Mouse (Mus musculus) liver, embryonic 14.5 days (tissue): ENCODE data around the gene Tas2r106. TPM values are rescaled to one million over a fixed set of nuclear protein-coding genes. Genes with fewer than 3 reads are reported as not detected.

Experiments used
- ATAC-seq: fragments of 200-750 bp; cut with Nextera tagmentation; 2 replicates; pipeline ENCODE4 v1.8.0; 2017; ENCODE audit warnings: moderate number of reproducible peaks, mild to moderate bottlenecking, moderate library complexity; ENCODE audit not compliant: insufficient read depth
- DNase-seq, 3 experiments: peaks; one replicate each; pipeline ENCODE4 v3.0.0-alpha.2; 2012 to 2013; ENCODE audit warnings: low read depth in 3 of 3, low spot score in 3 of 3
- H3K27ac ChIP-seq: fragments of 300-500 bp; sonication (generic); 2 replicates; pipeline ENCODE4 v1.5.1; 2014; ENCODE audit warnings: moderate library complexity, mild to moderate bottlenecking, control low read depth, inconsistent platforms
- H3K27me3 ChIP-seq: fragments of 300-500 bp; sonication (generic); 2 replicates; pipeline ENCODE4 v1.6.1; 2014; ENCODE audit warnings: mild to moderate bottlenecking, low read length, moderate library complexity; ENCODE audit not compliant: control insufficient read depth, insufficient read depth
- H3K36me3 ChIP-seq: fragments of 300-500 bp; sonication (generic); replicated peaks from 2 replicates; pipeline ENCODE4 v1.6.1; 2014; ENCODE audit warnings: low read depth; ENCODE audit not compliant: control insufficient read depth, insufficient read depth
- H3K4me1 ChIP-seq, 2 experiments: fragments of 200-500 bp in 1 of 2; fragments of 300-500 bp in 1 of 2; sonication (generic) in 1 of 2; replicated peaks; 2 replicates each; pipeline ENCODE4 v1.6.1; 2012 to 2014; ENCODE audit warnings: antibody characterized with exemption in 1 of 2, inconsistent platforms in 1 of 2, low read length in 1 of 2; ENCODE audit not compliant: control insufficient read depth in 2 of 2, insufficient read depth in 2 of 2
- H3K4me2 ChIP-seq: fragments of 300-500 bp; sonication (generic); 2 replicates; pipeline ENCODE4 v1.6.1; 2014; ENCODE audit warnings: low read depth, mild to moderate bottlenecking, control low read depth, moderate library complexity
- H3K4me3 ChIP-seq, 2 experiments: fragments of 200-500 bp in 1 of 2; fragments of 300-500 bp in 1 of 2; sonication (generic) in 1 of 2; 2 replicates each; pipeline ENCODE4 v1.5.1; 2012 to 2014; ENCODE audit warnings: low read depth in 2 of 2, low read length in 2 of 2, mild to moderate bottlenecking in 2 of 2, control low read depth in 1 of 2, inconsistent platforms in 1 of 2, moderate library complexity in 1 of 2; ENCODE audit not compliant: insufficient read depth in 1 of 2
- H3K9ac ChIP-seq: fragments of 300-500 bp; sonication (generic); replicated peaks from 2 replicates; pipeline ENCODE4 v1.6.1; 2014; ENCODE audit warnings: mild to moderate bottlenecking, control low read depth, moderate library complexity
- H3K9me3 ChIP-seq: fragments of 300-500 bp; sonication (generic); 2 replicates; pipeline ENCODE4 v1.6.1; 2016; ENCODE audit warnings: low read length, mixed read lengths; ENCODE audit not compliant: control insufficient read depth
- CTCF ChIP-seq: IDR thresholded peaks from 2 replicates; pipeline ENCODE4 v1.5.1; 2016; ENCODE audit warnings: antibody characterized with exemption, low read depth, control low read depth
- EP300 ChIP-seq: IDR thresholded peaks from 2 replicates; pipeline ENCODE4 v1.6.1; 2016; ENCODE audit warnings: antibody characterized with exemption, low read depth
- WGBS: fragments of 180-500 bp; shearing (Covaris S2); extraction: QIAGEN DNeasy Blood & Tissue Kit; methylation state at CpG from one replicate; pipeline ENCODE4 v1.1.7; 2014; ENCODE audit not compliant: insufficient replicate concordance; 5-methylcytosine and 5-hydroxymethylcytosine counted together
- polyA plus RNA-seq, 2 experiments: library from polyadenylated mRNA; depleted of rRNA in 1 of 2; stranded (reverse) in 1 of 2; unstranded in 1 of 2; fragments of >200 nt; fragmentation: Nextera tagmentation in 1 of 2; extraction: Ambion mirVana in 1 of 2; gene quantifications; 2 replicates each; pipeline versions ENCODE4 v1.2.1 to v1.2.3; 2012 to 2014

Tas2r106 gene
- polyA plus RNA-seq, 2 experiments = not detected

GRCm38 (mm10) chr6:131660049-131660448, 18.6 kb downstream of the Tas2r106 start, which contains the start of gene Tas2r107:
Gene Tas2r107 (minus strand): TSS chr6:131660149.
- H3K27ac ChIP-seq = no peak within 1 kb of the TSS
- no peaks in the 10 kb centered on the region for H3K36me3 ChIP-seq
- H3K27me3 ChIP-seq = no peaks in the 10 kb centered on the region
- no peaks in the 10 kb centered on the region for H3K4me1 ChIP-seq
- DNase-seq (no peak), ATAC-seq (no peak)
- TF ChIP-seq CTCF = no peak
- TF ChIP-seq EP300 = no peak
- no peak within 1 kb of the TSS for H3K4me2 ChIP-seq
- no peak within 1 kb of the TSS for H3K9ac ChIP-seq
- no peaks in the 10 kb centered on the region for H3K9me3 ChIP-seq
- H3K4me3 ChIP-seq = no peak within 1 kb of the TSS

GRCm38 (mm10) chr6:131630812-131631211, 47.9 kb downstream of the Tas2r106 start, which contains the start of gene Tas2r130:
Gene Tas2r130 (minus strand): TSS chr6:131630912.
- Histone ChIP-seq H3K9me3 (no peaks in the 10 kb centered on the region), H3K27me3 (no peaks in the 10 kb centered on the region), H3K4me1 (no peaks in the 10 kb centered on the region), H3K9ac (no peak within 1 kb of the TSS), H3K4me3 (no peak within 1 kb of the TSS), H3K4me2 (no peak within 1 kb of the TSS), H3K27ac (no peak within 1 kb of the TSS), H3K36me3 (no peaks in the 10 kb centered on the region)
- TF ChIP-seq EP300 (no peak), CTCF (no peak)
- ATAC-seq (no peak), DNase-seq (no peak)
- 52% methylated on average over 3 of the region's 3 CpGs for WGBS

Other genes starting within 250 kb of the Tas2r106 start
- not detected in 2 replicates for gene 5430401F13Rik, start 192.5 kb downstream of the Tas2r106 start, polyA plus RNA-seq (2012; rRNA removed)
- gene 5430401F13Rik, start 192.5 kb downstream of the Tas2r106 start, polyA plus RNA-seq (2014; fragmentation: Nextera tagmentation; extraction: Ambion mirVana) = not detected in 2 replicates
- gene Gm6619, start 192.5 kb downstream of the Tas2r106 start, polyA plus RNA-seq (2012; rRNA removed) = not detected in 2 replicates
- not detected in 2 replicates for gene Gm6619, start 192.5 kb downstream of the Tas2r106 start, polyA plus RNA-seq (2014; fragmentation: Nextera tagmentation; extraction: Ambion mirVana)
- not detected in 2 replicates for gene Tas2r130, start 48.0 kb downstream of the Tas2r106 start, polyA plus RNA-seq (2012; rRNA removed)
- gene Tas2r130, start 48.0 kb downstream of the Tas2r106 start, polyA plus RNA-seq (2014; fragmentation: Nextera tagmentation; extraction: Ambion mirVana) = not detected in 2 replicates
- not detected in 2 replicates for gene Tas2r107, start 18.7 kb downstream of the Tas2r106 start, polyA plus RNA-seq (2012; rRNA removed)
- gene Tas2r107, start 18.7 kb downstream of the Tas2r106 start, polyA plus RNA-seq (2014; fragmentation: Nextera tagmentation; extraction: Ambion mirVana) = not detected in 2 replicates
- not detected in 2 replicates for gene Tas2r104, start 6.9 kb upstream of the Tas2r106 start, polyA plus RNA-seq (2012; rRNA removed)
- not detected in 2 replicates for gene Tas2r104, start 6.9 kb upstream of the Tas2r106 start, polyA plus RNA-seq (2014; fragmentation: Nextera tagmentation; extraction: Ambion mirVana)
- gene Tas2r105, start 8.6 kb upstream of the Tas2r106 start, polyA plus RNA-seq (2012; rRNA removed) = not detected in 2 replicates
- gene Tas2r105, start 8.6 kb upstream of the Tas2r106 start, polyA plus RNA-seq (2014; fragmentation: Nextera tagmentation; extraction: Ambion mirVana) = not detected in 2 replicates
- not detected in 2 replicates for gene Tas2r114, start 11.2 kb upstream of the Tas2r106 start, polyA plus RNA-seq (2012; rRNA removed)
- gene Tas2r114, start 11.2 kb upstream of the Tas2r106 start, polyA plus RNA-seq (2014; fragmentation: Nextera tagmentation; extraction: Ambion mirVana) = not detected in 2 replicates